Mouse (Mus musculus) heart, embryonic 16.5 days (tissue): ENCODE results near the gene Fam227b. TPM values are rescaled to one million over a fixed set of nuclear protein-coding genes. Genes with fewer than 3 reads are reported as not detected.

ENCODE experiments used
- ATAC-seq: fragments of 200-750 bp; cut with Nextera tagmentation; replicated peaks from 2 replicates; pipeline ENCODE4 v1.8.0; 2017; ENCODE audit warnings: moderate number of reproducible peaks; ENCODE audit not compliant: insufficient read depth, low FRiP score; ENCODE audit errors: extremely low read depth
- H3K27ac ChIP-seq: fragments of 300-500 bp; sonication (generic); 2 replicates; pipeline ENCODE4 v1.5.1; 2014; ENCODE audit warnings: mild to moderate bottlenecking, low read length, control low read depth, moderate library complexity
- H3K27me3 ChIP-seq: fragments of 300-500 bp; sonication (generic); 2 replicates; pipeline ENCODE4 v1.6.1; 2014; ENCODE audit warnings: low read length, mixed read lengths; ENCODE audit not compliant: control insufficient read depth, insufficient read depth
- H3K36me3 ChIP-seq: fragments of 300-500 bp; sonication (generic); 2 replicates; pipeline ENCODE4 v1.6.1; 2014; ENCODE audit not compliant: control insufficient read depth, insufficient read depth
- H3K4me1 ChIP-seq: fragments of 300-500 bp; sonication (generic); 2 replicates; pipeline ENCODE4 v1.6.1; 2014; ENCODE audit warnings: low read length, mixed read lengths; ENCODE audit not compliant: control insufficient read depth, insufficient read depth
- H3K4me2 ChIP-seq: fragments of 300-500 bp; sonication (generic); 2 replicates; pipeline ENCODE4 v1.6.1; 2014; ENCODE audit warnings: low read depth, mild to moderate bottlenecking, control low read depth, low read length
- H3K4me3 ChIP-seq: fragments of 300-500 bp; sonication (generic); 2 replicates; pipeline ENCODE4 v1.5.1; 2014; ENCODE audit warnings: mild to moderate bottlenecking, control low read depth, low read length
- H3K9ac ChIP-seq: fragments of 300-500 bp; sonication (generic); 2 replicates; pipeline ENCODE4 v1.6.1; 2014; ENCODE audit warnings: low read length, control low read depth
- H3K9me3 ChIP-seq: fragments of 300-500 bp; sonication (generic); replicated peaks from 2 replicates; pipeline ENCODE4 v1.6.1; 2016; ENCODE audit warnings: low read length; ENCODE audit not compliant: control insufficient read depth
- WGBS: fragments of 180-500 bp; shearing (Covaris S2); extraction: QIAGEN DNeasy Blood & Tissue Kit; methylation state at CpG from one replicate; pipeline ENCODE4 v1.1.7; 2014; 5-methylcytosine and 5-hydroxymethylcytosine counted together
- polyA plus RNA-seq: library from polyadenylated mRNA; unstranded; fragments of >200 nt; fragmentation: Nextera tagmentation; extraction: Ambion mirVana; gene quantifications from 2 replicates; pipeline ENCODE4 v1.2.1, GENCODE M21; 2015

Gene Fam227b
- polyA plus RNA-seq, 1 experiment from 2014 or later, result not detected

DNA sequence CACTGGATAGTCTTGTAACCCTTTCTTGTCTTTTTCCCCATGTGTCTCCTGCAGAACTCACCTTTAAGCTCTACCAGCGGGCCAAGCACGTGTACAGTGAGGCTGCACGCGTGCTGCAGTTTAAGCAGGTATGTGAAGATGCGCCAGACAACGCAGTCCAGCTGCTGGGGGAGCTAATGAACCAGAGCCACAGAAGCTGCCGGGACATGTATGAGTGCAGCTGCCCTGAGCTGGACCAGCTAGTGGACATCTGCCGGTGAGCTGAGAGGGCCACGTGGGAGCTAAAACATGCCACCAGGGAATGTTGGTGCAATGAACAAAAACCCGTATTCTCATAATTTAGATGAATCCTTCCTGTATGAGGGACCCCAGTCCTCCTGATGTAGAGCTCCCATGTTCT is 176.6 kb downstream of the Fam227b start:
- Histone ChIP-seq H3K4me2 (no peak overlapping the region), H3K4me3 (no peak overlapping the region), H3K27ac (no peak overlapping the region), H3K27me3 (no peaks in the 10 kb centered on the region), H3K36me3 (no peaks in the 10 kb centered on the region; the same call in 1 of the 2 replicates), H3K9me3 (no peaks in the 10 kb centered on the region), H3K9ac (no peak overlapping the region), H3K4me1 (no peaks in the 10 kb centered on the region)
- no peak for ATAC-seq
- WGBS, result 92% methylated on average over 10 of the region's 10 CpGs

- Histone ChIP-seq H3K4me1 (no peaks in the 10 kb centered on the region), H3K4me3 (no peak overlapping the region), H3K27ac (no peak overlapping the region), H3K9ac (no peak overlapping the region), H3K9me3 (no peaks in the 10 kb centered on the region), H3K4me2 (no peak overlapping the region), H3K36me3 (no peaks in the 10 kb centered on the region; the same call in 1 of the 2 replicates), H3K27me3 (no peaks in the 10 kb centered on the region)
- no peak for ATAC-seq
- WGBS, result 54% methylated on average over 6 of the region's 6 CpGs
Measured at GRCm38 (mm10) chr2:125973207-125973606, 178.6 kb downstream of the Fam227b start.

DNA sequence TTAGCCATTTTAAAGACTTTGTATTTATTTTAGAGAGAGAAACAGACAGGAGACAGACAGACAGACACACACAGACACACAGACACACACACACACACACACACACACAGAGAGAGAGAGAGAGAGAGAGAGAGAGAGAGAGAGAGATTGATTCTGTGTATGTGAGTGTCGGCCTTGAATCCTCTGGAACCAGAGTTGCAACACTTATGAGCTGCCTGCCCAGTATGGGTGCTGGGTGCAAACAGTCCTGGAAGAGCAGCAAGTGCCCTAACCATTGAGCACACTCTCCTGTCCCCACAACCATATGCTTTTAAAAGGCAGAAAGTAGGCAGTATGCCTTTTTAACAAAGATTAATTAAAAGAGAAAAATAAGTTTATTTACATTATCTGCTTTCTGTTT is 183.0 kb downstream of the Fam227b start:
- ATAC-seq, result no peak
- 78% methylated on average over 1 of the region's 1 CpGs for WGBS

DNA sequence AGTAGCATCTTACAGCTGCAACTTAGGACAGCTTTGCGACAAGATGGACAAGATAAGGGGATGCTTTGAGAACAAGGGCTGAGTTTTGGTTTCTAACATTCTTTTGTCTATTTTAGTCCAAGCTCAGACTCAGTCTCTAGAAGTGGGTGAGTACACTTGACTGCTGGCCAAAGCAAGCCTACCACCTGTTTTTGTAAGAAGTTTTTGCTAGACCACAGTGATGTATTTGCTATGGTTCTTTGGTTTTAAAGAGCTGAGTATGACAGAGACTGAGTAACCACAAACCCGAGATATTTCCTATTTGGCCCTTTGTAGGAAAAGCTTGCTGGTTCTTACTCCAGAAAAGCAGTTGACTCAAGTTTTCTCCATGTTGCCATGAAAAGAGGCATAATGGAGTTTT is 203.6 kb downstream of the Fam227b start:
- H3K9me3 ChIP-seq, result no peaks in the 10 kb centered on the region
- 77% methylated on average over 2 of the region's 2 CpGs for WGBS

More for the DNA sequence above, 183.0 kb downstream of the Fam227b start:
- Histone ChIP-seq H3K9me3 (no peaks in the 10 kb centered on the region), H3K36me3 (no peaks in the 10 kb centered on the region), H3K27ac (no peak overlapping the region), H3K27me3 (no peaks in the 10 kb centered on the region), H3K9ac (no peak overlapping the region), H3K4me2 (no peak overlapping the region), H3K4me1 (no peaks in the 10 kb centered on the region), H3K4me3 (no peak overlapping the region)

DNA sequence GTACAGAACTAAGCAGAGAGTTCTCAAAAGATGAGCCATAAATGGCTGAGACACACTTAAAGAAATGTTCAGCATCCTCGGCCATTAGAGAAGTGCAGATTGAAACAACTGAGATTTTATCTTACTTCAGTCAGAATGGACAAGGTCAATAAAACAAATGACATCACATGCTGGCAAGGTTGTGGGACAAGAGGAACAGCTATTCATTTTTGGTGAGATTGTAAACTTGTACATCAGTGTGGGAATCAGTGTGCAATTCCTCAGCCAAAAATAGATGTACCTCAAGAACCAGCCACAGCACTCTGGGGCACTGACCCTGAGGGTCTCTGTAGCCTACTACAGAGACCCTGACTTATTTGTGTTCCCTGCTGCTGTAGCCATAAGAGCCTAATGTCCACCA is 208.5 kb downstream of the Fam227b start:
- Histone ChIP-seq H3K27me3 (no peaks in the 10 kb centered on the region), H3K27ac (no peak overlapping the region), H3K4me2 (no peak overlapping the region), H3K36me3 (peaks cover 5% of the 10 kb centered on the region; the same call in 1 of the 2 replicates), H3K9ac (no peak overlapping the region), H3K4me1 (peaks cover 4% of the 10 kb centered on the region; the same call in 1 of the 2 replicates), H3K9me3 (no peaks in the 10 kb centered on the region), H3K4me3 (no peak overlapping the region)
- ATAC-seq, result no peak
- 41% methylated on average over 1 of the region's 1 CpGs for WGBS

More for the DNA sequence above, 203.6 kb downstream of the Fam227b start:
- ATAC-seq, result no peak
- H3K4me3 ChIP-seq, result no peak overlapping the region
- H3K4me2 ChIP-seq, result no peak overlapping the region
- peaks cover 11% of the 10 kb centered on the region for H3K36me3 ChIP-seq
- H3K27ac ChIP-seq, result no peak overlapping the region
- H3K4me1 ChIP-seq, result no peaks in the 10 kb centered on the region
- no peak overlapping the region for H3K9ac ChIP-seq
- no peaks in the 10 kb centered on the region for H3K27me3 ChIP-seq

DNA sequence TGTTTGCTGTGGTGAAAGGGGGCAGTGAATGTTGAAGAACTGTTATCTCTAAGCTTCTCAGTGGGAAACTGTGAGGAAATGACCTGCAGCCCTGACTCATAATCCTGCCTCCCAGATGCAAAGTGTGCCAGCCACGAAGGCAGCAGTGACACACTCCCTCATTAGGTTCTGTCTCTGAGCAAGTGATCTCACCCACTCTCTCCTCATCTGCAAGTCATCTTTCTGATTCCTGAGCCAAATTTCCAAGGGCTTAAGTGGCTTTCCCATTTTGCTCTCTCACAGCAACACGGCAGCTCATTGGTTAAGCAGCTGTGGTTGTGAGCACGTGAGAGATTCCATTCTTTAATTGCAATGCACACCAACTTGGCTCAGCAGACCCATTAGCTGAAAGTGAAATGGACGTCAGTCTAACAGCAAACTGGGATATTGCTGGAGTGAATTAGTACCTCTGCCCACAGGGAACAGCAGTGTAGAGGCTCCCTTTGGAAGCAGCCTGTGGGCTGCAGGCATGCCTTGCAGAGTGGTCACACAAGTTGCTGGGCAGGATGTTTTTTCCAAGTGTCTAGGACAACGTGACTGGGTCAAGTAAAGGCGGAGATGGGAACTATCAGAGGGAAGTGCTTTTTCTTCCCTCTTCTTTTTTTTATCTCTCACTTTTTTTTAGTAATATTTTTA is 210.6 kb downstream of the Fam227b start:
- Histone ChIP-seq H3K27ac (no peak overlapping the region), H3K4me3 (no peak overlapping the region), H3K9me3 (no peaks in the 10 kb centered on the region), H3K27me3 (no peaks in the 10 kb centered on the region), H3K4me2 (no peak overlapping the region), H3K4me1 (peaks cover 4% of the 10 kb centered on the region; the same call in 1 of the 2 replicates), H3K9ac (no peak overlapping the region), H3K36me3 (0 out of 2 replicates have a peak, but pooled peaks cover 3% of the 10 kb centered on the region)
- no peak for ATAC-seq
- 52% methylated on average over 6 of the region's 6 CpGs for WGBS

GRCm38 (mm10) chr2:125938993-125939642 is 212.7 kb downstream of the Fam227b start:
- no peak overlapping the region for H3K4me2 ChIP-seq
- ATAC-seq, result no peak
- H3K4me3 ChIP-seq, result no peak overlapping the region
- peaks cover 4% of the 10 kb centered on the region; the same call in 1 of the 2 replicates for H3K4me1 ChIP-seq
- no peaks in the 10 kb centered on the region for H3K27me3 ChIP-seq
- WGBS, result 84% methylated on average over 6 of the region's 6 CpGs
- no peak overlapping the region for H3K27ac ChIP-seq
- 0 out of 2 replicates have a peak, but pooled peaks cover 3% of the 10 kb centered on the region for H3K36me3 ChIP-seq
- no peaks in the 10 kb centered on the region for H3K9me3 ChIP-seq
- no peak overlapping the region for H3K9ac ChIP-seq

DNA sequence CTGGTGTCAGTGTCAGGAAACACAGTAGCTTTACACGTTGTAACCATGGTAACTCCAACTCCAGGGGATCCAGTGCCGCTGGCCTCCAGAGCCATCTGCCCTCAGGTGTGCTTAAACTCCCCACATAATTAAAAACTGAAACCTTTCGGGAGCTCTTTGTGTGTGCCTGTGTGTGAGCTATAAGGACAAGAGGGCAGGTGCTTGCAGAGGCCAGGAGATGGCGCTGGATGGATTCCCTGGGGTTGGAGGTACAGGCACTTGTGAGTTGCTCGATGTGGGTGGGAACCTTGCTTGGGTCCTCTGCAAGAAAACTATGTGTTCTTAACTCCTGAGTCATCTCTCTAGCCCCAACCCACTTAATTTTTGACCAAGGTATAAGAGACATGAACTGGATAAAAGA is 215.4 kb downstream of the Fam227b start:
- Histone ChIP-seq H3K4me1 (peaks cover 4% of the 10 kb centered on the region; the same call in 1 of the 2 replicates), H3K4me3 (no peak overlapping the region), H3K36me3 (no peaks in the 10 kb centered on the region; the same call in 1 of the 2 replicates), H3K9me3 (no peaks in the 10 kb centered on the region), H3K9ac (no peak overlapping the region), H3K27ac (no peak overlapping the region), H3K4me2 (no peak overlapping the region), H3K27me3 (no peaks in the 10 kb centered on the region)
- ATAC-seq, result no peak
- 64% methylated on average over 5 of the region's 5 CpGs for WGBS

DNA sequence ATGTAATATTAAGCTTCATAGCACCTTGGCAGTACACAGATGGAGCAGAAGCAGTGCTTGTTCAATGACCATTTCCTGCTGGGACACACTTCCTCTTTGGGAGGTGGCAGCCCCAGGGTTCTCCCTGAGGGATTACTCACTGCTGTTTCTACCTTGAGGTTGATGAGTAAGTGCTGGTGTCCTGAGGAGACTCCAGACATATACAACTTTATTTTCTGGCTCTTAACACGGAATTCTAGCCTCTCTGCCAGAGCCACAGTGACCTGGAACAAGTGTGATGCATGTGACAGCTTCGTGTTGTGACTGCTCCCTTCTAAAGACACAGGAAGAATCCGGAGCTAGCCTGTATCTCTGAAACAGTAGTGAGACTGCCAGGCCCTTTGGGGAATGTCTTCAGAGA is 217.8 kb downstream of the Fam227b start:
- no peaks in the 10 kb centered on the region for H3K4me1 ChIP-seq
- H3K27ac ChIP-seq, result no peak overlapping the region
- H3K36me3 ChIP-seq, result no peaks in the 10 kb centered on the region; the same call in 1 of the 2 replicates
- no peak overlapping the region for H3K4me2 ChIP-seq
- H3K27me3 ChIP-seq, result no peaks in the 10 kb centered on the region
- H3K9me3 ChIP-seq, result no peaks in the 10 kb centered on the region
- no peak overlapping the region for H3K4me3 ChIP-seq
- no peak for ATAC-seq
- no peak overlapping the region for H3K9ac ChIP-seq
- 59% methylated on average over 3 of the region's 3 CpGs for WGBS
